Mouse (Mus musculus) cerebellum, adult 8-10 months (tissue): Measurements from ENCODE around the gene Capn1.
A peak's percentile ranks its signal among the peaks of the same experiment; 100 is the strongest.

Experiments used
- DNase-seq: peaks from one replicate; pipeline ENCODE4 v3.0.0; 2022

The Capn1 gene

GRCm38 (mm10) chr19:5951631-5952030, 64.1 kb downstream of the Capn1 start:
- no peak for DNase-seq

GRCm38 (mm10) chr19:5950218-5950617, 65.5 kb downstream of the Capn1 start:
- DNase-seq = no peak

- DNase-seq = no peak
Observed at GRCm38 (mm10) chr19:5945891-5946290, 69.8 kb downstream of the Capn1 start.

GRCm38 (mm10) chr19:5945027-5945426, 70.7 kb downstream of the Capn1 start:
- no peak for DNase-seq

- no peak for DNase-seq
Observed at GRCm38 (mm10) chr19:5944145-5944544, 71.6 kb downstream of the Capn1 start.

- no peak for DNase-seq
Observed at GRCm38 (mm10) chr19:5943404-5943803, 72.3 kb downstream of the Capn1 start.

GRCm38 (mm10) chr19:5942581-5942980, 73.1 kb downstream of the Capn1 start:
- DNase-seq = no peak

GRCm38 (mm10) chr19:5940656-5941055, 75.0 kb downstream of the Capn1 start:
- no peak for DNase-seq

GRCm38 (mm10) chr19:5940173-5940572, 75.5 kb downstream of the Capn1 start:
- peak; percentile 82 for DNase-seq

- no peak for DNase-seq
Observed at GRCm38 (mm10) chr19:5939715-5940114, 76.0 kb downstream of the Capn1 start.
